Mouse (Mus musculus) embryonic facial prominence, embryonic 15.5 days (tissue): ENCODE measurements around the gene Gm6205. TPM values are rescaled to one million over a fixed set of nuclear protein-coding genes. Genes with fewer than 3 reads are reported as not detected.
"Not testable (repeated sequence)": the region's sequence is repeated elsewhere in the genome, so short reads cannot be mapped to it uniquely, and the experiment has no call there.

ENCODE experiments used
- ATAC-seq: fragments of 200-750 bp; cut with Nextera tagmentation; 2 replicates; pipeline ENCODE4 v1.8.0; 2017; ENCODE audit warnings: low read depth, moderate TSS enrichment; ENCODE audit not compliant: insufficient number of reproducible peaks, low FRiP score, low TSS enrichment
- H3K27ac ChIP-seq: fragments of 300-500 bp; sonication (generic); replicated peaks from 2 replicates; pipeline ENCODE4 v1.5.1; 2015; ENCODE audit warnings: mild to moderate bottlenecking, inconsistent platforms
- H3K27me3 ChIP-seq: fragments of 300-500 bp; sonication (generic); 2 replicates; pipeline ENCODE4 v1.6.1; 2015; ENCODE audit warnings: inconsistent platforms
- H3K36me3 ChIP-seq: fragments of 300-500 bp; sonication (generic); 2 replicates; pipeline ENCODE4 v1.6.1; 2015; ENCODE audit warnings: mild to moderate bottlenecking, inconsistent platforms
- H3K4me1 ChIP-seq: fragments of 300-500 bp; sonication (generic); 2 replicates; pipeline ENCODE4 v1.6.1; 2015; ENCODE audit warnings: inconsistent platforms
- H3K4me2 ChIP-seq: fragments of 300-500 bp; sonication (generic); replicated peaks from 2 replicates; pipeline ENCODE4 v1.6.1; 2015; ENCODE audit warnings: mild to moderate bottlenecking, inconsistent platforms
- H3K4me3 ChIP-seq: fragments of 300-500 bp; sonication (generic); replicated peaks from 2 replicates; pipeline ENCODE4 v1.5.1; 2015; ENCODE audit warnings: mild to moderate bottlenecking, inconsistent platforms
- H3K9ac ChIP-seq: fragments of 300-500 bp; sonication (generic); 2 replicates; pipeline ENCODE4 v1.6.1; 2015; ENCODE audit warnings: inconsistent platforms
- H3K9me3 ChIP-seq: fragments of 300-500 bp; sonication (generic); replicated peaks from 2 replicates; pipeline ENCODE4 v1.6.1; 2016; ENCODE audit warnings: inconsistent platforms
- WGBS: fragments of 180-500 bp; shearing (Covaris S2); methylation state at CpG from one replicate; pipeline ENCODE4 v1.1.7; 2015; 5-methylcytosine and 5-hydroxymethylcytosine counted together
- polyA plus RNA-seq: library from polyadenylated mRNA; unstranded; fragments of >200 nt; fragmentation: Nextera tagmentation; extraction: Ambion mirVana; gene quantifications from 2 replicates; pipeline ENCODE4 v1.2.1, GENCODE M21; 2015

The Gm6205 gene
- not detected in 2 replicates for polyA plus RNA-seq

GRCm38 (mm10) chr5:94648082-94648481, at the start of gene Gm6205:
Gm6205 (plus strand) TSS chr5:94648382.
- not testable (repeated sequence) for H3K27me3 ChIP-seq, ATAC-seq, H3K9ac ChIP-seq, H3K4me3 ChIP-seq, H3K4me1 ChIP-seq, H3K9me3 ChIP-seq, H3K27ac ChIP-seq, H3K4me2 ChIP-seq, H3K36me3 ChIP-seq
- WGBS, result no CpG with 5 or more reads among the region's 2 CpGs

GRCm38 (mm10) chr5:94616242-94616641, 31.9 kb upstream of the Gm6205 start, which contains the start of gene Gm3147:
Gm3147 (minus strand) TSS chr5:94616342.
- not testable (repeated sequence) for H3K9me3 ChIP-seq, H3K4me3 ChIP-seq, H3K36me3 ChIP-seq, ATAC-seq, H3K4me2 ChIP-seq, H3K27ac ChIP-seq, H3K27me3 ChIP-seq, H3K9ac ChIP-seq, H3K4me1 ChIP-seq
- no CpG with 5 or more reads among the region's 1 CpGs for WGBS

GRCm38 (mm10) chr5:94623679-94624078, 24.5 kb upstream of the Gm6205 start, which contains the start of gene Gm6509:
Gm6509 (plus strand) TSS chr5:94623979.
- not testable (repeated sequence) for H3K27me3 ChIP-seq, H3K27ac ChIP-seq, H3K4me3 ChIP-seq, H3K4me1 ChIP-seq, ATAC-seq, H3K9me3 ChIP-seq, H3K36me3 ChIP-seq, H3K4me2 ChIP-seq, H3K9ac ChIP-seq
- 83% methylated on average over 1 of the region's 2 CpGs for WGBS

Other genes with a start within 250 kb of the Gm6205 start
- gene Gm7682, start 202.6 kb upstream of the Gm6205 start, polyA plus RNA-seq, result not detected in 2 replicates
- not detected in 2 replicates for gene Gm3139, start 122.1 kb upstream of the Gm6205 start, polyA plus RNA-seq
- not detected in 2 replicates for gene Gm3147, start 32.0 kb upstream of the Gm6205 start, polyA plus RNA-seq
- not detected in 2 replicates for gene Gm6509, start 24.4 kb upstream of the Gm6205 start, polyA plus RNA-seq
- not detected in 2 replicates for gene Gm3183, start 217.1 kb downstream of the Gm6205 start, polyA plus RNA-seq